Mouse (Mus musculus) testis, adult 2 months (tissue): ENCODE results near the gene Mme.

Experiments
- CTCF ChIP-seq: fragments of 200-500 bp; IDR thresholded peaks from 2 replicates; pipeline ENCODE4 v1.5.1; 2012; ENCODE audit warnings: low read depth, mild to moderate bottlenecking, inconsistent platforms, low read length, moderate library complexity; ENCODE audit not compliant: control insufficient read depth, insufficient read depth, insufficient replicate concordance
- POLR2A ChIP-seq: fragments of 200-500 bp; IDR thresholded peaks from 2 replicates; pipeline ENCODE4 v1.6.1; 2012; ENCODE audit warnings: low read depth, mild to moderate bottlenecking, inconsistent platforms, low read length, moderate library complexity; ENCODE audit not compliant: control insufficient read depth

DNA sequence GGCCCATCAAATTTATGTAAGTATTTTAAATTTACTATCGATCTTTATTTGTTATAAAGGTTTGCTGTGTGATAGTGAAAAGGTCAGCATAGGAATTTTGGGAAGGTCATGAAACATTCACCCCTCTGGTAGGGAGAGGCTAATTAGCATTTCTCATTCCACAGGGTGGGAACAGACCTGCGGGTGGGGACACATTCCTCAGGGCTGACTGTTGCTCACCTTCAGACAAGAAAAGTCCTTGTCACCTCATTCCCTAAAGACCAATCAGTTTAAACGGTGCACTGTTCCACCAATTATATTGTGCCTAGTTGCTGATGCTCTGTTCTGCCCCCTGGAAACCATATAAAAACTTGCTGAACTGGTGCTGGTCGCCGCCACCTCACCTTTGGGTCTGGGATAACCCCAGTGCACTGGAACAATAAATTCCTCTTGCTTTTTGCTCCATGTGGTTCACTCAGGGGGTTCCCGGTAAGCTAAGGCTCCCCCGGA, at the start of gene Mme:
- TF ChIP-seq CTCF (no peak), POLR2A (no peak)
